Mouse (Mus musculus) bone marrow macrophage, adult 2 months (primary cell): ENCODE data around the gene Agap3. TPM values are rescaled to one million over a fixed set of nuclear protein-coding genes. Genes with fewer than 3 reads are reported as not detected.
A peak's percentile ranks its signal among the peaks of the same experiment; 100 is the strongest.

Experiments used
- H3K27ac ChIP-seq: 2 replicates; pipeline ENCODE4 v1.5.1; 2012; ENCODE audit warnings: low read depth, low read length; ENCODE audit not compliant: insufficient read depth
- H3K4me1 ChIP-seq: 2 replicates; pipeline ENCODE4 v1.6.1; 2012; ENCODE audit warnings: low read length; ENCODE audit not compliant: control insufficient read depth, insufficient read depth
- H3K4me3 ChIP-seq: 2 replicates; pipeline ENCODE4 v1.5.1; 2012; ENCODE audit warnings: mild to moderate bottlenecking, low read length, moderate library complexity; ENCODE audit not compliant: insufficient read depth
- CTCF ChIP-seq: IDR thresholded peaks from 2 replicates; pipeline ENCODE4 v1.5.1; 2012; ENCODE audit warnings: low read depth, mild to moderate bottlenecking, low read length, moderate library complexity
- POLR2A ChIP-seq: IDR thresholded peaks from 2 replicates; pipeline ENCODE4 v1.6.1; 2012; ENCODE audit warnings: mild to moderate bottlenecking, low read depth, low read length, borderline replicate concordance
- polyA plus RNA-seq: library from polyadenylated mRNA; stranded (reverse); fragments of >200 nt; gene quantifications from 2 replicates; pipeline ENCODE4 v1.2.4, GENCODE M21; 2012; ENCODE audit not compliant: missing spikeins, insufficient read depth, insufficient read length

The Agap3 gene
- polyA plus RNA-seq, 1 experiment: 77.7 TPM

DNA sequence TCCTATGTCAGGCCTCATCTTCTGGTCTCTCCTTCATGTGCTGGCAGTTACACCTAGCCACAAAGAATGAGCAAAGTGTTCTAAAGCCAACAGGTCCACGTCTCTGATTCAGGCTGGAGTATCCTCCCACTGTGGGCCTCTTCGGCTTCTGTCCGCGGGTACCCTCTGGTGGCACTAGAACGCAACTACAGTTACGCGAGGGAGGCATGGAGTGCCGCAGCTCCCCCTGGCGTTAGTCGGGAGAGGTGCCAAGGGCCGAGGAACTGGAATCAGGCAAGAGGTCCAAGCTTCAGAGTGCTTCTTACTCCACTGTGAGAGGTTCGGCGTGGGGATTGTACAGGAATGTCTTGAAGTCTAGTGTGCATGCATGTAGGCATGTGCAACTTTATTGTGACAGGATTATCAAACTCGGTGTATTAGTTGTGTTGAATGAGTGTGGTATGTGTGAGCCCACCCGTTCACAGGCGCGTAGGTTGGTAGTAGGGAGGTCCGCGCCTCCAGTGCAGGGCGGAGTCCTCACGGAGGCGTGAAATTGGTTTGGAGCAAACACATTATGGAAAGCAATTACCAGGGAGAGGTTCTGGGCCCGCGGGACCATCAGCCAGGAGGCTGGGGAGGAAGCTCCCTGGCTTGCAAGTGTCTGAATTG, 78.2 kb downstream of the Agap3 start:
- no peak for TF ChIP-seq POLR2A
- peak; percentile 99 for TF ChIP-seq CTCF
- Histone ChIP-seq H3K27ac (no peak overlapping the region), H3K4me1 (no peaks in the 10 kb centered on the region), H3K4me3 (no peak overlapping the region)

DNA sequence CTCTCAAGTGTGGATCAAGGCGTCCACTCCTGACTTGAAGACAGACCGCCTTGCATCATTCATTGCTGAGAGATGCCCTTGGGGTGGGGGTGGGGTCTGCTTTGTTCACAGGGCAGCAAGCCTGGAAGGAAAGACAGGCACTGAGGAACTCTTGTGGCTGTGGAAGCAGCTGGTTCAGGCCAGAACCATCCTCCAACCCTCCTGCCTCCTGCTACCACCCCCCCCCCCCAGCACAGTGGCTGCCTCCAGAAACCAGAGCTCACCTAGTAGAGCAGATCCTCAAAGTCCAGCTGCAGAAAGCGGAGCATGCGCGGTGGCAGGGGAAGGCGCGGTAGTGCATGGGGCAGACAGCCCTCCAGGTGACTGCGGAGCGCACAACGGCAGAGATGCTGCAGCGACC, 81.4 kb downstream of the Agap3 start:
- Histone ChIP-seq H3K27ac (no peak overlapping the region), H3K4me1 (no peaks in the 10 kb centered on the region), H3K4me3 (no peak overlapping the region)
- TF ChIP-seq POLR2A: no peak
- no peak for TF ChIP-seq CTCF

DNA sequence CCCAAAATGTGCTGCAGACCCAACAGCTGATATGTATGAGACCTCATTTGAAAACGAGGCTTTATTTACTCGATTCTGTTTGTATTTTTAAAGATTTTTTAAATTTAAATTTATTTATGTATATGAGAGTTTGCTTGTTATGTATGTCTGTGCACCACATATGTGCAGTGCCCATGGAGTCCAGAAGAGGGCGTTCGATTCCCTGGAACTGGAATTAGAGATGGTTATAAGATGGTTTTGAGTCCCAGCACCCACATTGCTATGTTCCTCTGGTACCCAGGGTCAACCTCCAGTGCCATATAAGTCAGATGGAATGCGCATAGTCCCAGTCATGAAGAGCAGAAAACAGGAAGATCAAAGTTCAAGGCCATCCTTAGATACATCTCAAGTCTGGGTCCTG, 82.3 kb downstream of the Agap3 start:
- TF ChIP-seq CTCF: no peak
- no peak for TF ChIP-seq POLR2A
- Histone ChIP-seq H3K4me1 (peaks cover 3% of the 10 kb centered on the region; the same call in 1 of the 2 replicates), H3K4me3 (no peak overlapping the region), H3K27ac (no peak overlapping the region)

DNA sequence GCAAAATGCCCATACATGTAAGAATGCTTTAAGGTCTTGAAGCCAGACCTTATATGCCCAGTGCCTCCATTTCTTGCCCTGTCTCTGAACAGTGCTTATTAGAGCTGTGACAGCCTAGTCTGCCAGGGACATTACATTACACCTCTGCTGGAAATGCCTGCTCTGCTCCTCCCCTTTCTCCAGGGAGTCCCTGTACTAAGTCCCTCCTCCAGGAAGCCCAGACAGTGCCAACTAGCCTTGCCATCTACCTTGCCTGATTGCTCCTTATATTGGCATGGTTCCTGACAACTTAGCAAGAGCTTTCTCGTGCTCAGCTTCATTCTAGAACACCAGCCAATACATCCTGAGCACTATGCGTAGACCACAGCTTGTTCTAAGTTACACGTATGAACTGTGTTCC, 83.8 kb downstream of the Agap3 start:
- Histone ChIP-seq H3K4me3 (no peak overlapping the region), H3K4me1 (peaks cover 14% of the 10 kb centered on the region), H3K27ac (no peak overlapping the region)
- TF ChIP-seq POLR2A (no peak), CTCF (no peak)

DNA sequence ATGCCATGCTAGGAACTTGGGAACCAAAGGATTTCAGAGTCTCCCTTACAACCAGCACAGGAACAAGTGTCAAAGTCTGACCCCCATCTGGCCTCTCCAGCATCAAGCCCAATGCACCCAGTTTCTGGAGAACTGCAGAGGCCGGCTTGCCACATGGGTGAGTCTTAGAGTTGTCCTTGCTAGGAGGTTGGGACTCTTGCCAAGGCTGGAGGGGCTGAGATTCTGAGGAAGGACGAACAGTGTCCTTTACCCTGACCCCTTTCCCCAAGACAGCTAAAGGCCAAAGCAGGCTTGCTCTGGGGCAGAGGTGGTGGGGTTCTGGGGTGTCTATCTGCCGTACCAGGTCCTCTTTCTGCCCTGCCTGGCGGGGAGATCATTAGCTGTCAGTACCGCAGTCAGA, 84.5 kb downstream of the Agap3 start:
- no peak for TF ChIP-seq CTCF
- TF ChIP-seq POLR2A: no peak
- H3K27ac ChIP-seq: no peak overlapping the region
- H3K4me1 ChIP-seq: peaks cover 20% of the 10 kb centered on the region
- no peak overlapping the region for H3K4me3 ChIP-seq

DNA sequence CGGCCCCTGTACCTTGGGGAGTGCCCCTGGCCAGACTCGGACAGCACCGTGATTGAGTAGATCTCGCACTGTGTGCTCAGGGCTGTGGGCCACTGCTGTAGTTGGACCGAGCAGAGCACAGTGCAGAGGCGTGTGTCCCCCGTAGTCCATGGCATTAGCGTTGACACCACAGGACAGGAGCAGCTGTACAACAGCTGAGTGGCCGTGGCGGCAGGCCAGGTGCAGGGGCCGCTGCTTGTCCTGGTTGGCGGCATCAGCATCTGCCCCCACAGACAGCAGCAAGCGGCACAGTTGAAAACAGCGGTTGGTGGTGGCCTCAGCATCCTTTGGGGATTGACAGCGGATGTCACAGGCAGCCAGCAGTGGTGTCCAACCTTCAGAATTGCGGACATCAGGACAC, 85.6 kb downstream of the Agap3 start:
- TF ChIP-seq POLR2A: no peak
- no peak for TF ChIP-seq CTCF
- Histone ChIP-seq H3K27ac (no peak overlapping the region), H3K4me3 (no peak overlapping the region), H3K4me1 (peaks cover 21% of the 10 kb centered on the region)

DNA sequence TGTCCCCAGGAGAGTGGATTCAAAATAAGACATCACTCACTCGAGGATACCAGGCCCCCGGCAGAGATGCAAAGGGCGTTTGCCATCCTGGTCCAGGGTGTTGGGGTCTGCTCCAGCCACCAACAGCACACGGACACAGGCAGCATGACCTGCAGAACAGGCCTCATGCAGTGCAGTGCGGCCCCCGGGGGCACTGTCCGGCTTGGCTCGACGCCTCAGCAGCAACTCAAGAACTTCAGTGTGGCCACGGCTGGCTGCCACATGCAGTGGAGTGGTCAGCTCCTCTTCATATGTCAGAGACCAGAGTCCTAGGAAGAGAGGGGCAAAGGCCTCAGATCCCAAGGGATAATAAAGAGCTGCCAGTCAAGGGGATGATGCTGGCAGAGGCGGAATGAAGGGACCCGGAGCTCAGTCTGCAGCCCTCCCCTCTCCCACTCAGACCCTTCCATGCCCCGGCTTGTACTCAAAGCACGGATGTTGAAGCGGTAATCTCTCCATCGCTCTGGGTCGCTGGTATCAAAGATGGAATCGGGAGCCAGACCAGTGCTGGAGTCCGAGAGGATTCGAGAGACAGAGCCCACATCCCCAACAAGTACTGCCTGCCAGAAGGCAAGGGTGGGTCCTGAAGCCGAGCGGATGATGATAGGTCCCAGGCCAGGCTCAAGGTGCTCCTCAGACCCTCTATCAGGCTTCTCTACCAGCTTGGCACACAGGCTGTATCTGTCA, 87.8 kb downstream of the Agap3 start:
- peak overlapping the region; percentile 51 for H3K4me3 ChIP-seq
- no peak for TF ChIP-seq POLR2A
- TF ChIP-seq CTCF: no peak
- peak overlapping the region; percentile 46 for H3K27ac ChIP-seq
- H3K4me1 ChIP-seq: peaks cover 21% of the 10 kb centered on the region

DNA sequence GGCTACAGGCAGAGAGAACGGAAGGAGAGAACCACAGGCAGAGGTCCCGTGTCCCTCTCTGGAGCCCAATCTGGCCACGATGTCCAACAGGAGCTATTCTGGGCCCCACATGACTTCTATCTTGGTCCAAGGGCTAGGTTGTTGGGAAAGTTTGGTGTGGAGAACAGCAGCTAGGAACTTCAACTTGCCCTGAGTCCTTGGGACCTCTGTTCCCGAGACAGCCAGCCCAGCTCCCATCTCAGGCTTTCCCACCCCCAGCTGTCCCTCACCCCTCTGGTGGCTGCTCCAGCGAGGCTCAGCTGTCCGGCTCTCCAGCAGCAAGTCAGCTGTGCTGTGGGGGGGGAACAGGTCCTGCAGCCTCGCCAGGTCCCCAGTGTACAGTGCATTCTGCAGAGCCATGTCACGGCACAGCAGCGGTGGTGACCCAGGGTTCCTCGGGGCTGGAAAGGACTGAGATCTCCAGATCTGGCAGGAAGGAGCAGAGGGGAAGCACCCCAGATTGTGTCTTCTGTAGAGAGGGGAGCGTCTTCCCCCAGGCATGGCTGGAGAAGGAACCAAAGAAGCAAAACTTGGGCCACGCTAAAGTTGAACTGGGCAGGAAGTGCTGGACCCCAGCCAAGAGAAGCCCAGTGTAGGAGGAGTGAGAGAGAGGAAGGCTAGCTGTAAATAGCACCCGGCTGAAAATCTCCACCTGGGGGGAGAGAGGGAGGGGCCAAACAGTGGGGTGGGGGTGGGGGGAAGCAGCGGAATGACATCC, 88.6 kb downstream of the Agap3 start, which contains the start of gene Asb10:
Gene Asb10 (minus strand): TSS at position 592 of the 757 bp plus-strand sequence.
- TF ChIP-seq POLR2A (no peak; the same call in 1 of the 2 replicates), CTCF (no peak)
- peak within 1 kb of the TSS; percentile 81 for H3K27ac ChIP-seq
- H3K4me3 ChIP-seq: peak within 1 kb of the TSS; percentile 51

DNA sequence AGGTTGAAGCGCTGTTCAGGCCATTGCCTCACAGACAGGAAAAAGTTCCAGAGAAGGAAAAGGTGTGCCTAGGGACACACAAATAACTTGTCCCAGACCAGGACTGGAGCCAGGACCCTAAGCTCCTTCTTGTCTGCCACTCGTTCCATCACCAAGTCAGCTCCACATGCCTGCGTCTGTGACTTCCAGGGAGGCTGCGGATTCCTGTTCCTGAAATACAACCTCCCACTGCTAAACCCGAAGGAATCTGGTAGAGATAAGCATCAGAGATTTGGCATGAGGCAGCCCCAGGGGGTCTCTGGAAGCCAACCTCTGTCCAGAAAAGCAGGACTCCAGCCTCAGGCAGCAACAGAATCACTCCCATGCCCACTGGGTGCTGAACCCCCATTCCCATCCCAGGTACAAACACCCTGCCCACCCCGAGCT, 89.2 kb downstream of the Agap3 start:
- TF ChIP-seq CTCF (no peak), POLR2A (no peak)
- H3K4me3 ChIP-seq: peak overlapping the region; percentile 29
- H3K4me1 ChIP-seq: peaks cover 21% of the 10 kb centered on the region
- H3K27ac ChIP-seq: peak overlapping the region; percentile 30; the same call in 1 of the 2 replicates

More for the DNA sequence above, 88.6 kb downstream of the Agap3 start, which contains the start of gene Asb10:
- H3K4me1 ChIP-seq: peaks cover 21% of the 10 kb centered on the region
